Mouse (Mus musculus) heart, embryonic 11.5 days (tissue): ENCODE data around the gene Klhl10. TPM values are rescaled to one million over a fixed set of nuclear protein-coding genes. Genes with fewer than 3 reads are reported as not detected.
A peak's percentile ranks its signal among the peaks of the same experiment; 100 is the strongest.

Source experiments
- ATAC-seq: fragments of 200-750 bp; cut with Nextera tagmentation; replicated peaks from 2 replicates; pipeline ENCODE4 v1.8.0; 2017; ENCODE audit warnings: moderate library complexity; ENCODE audit not compliant: insufficient number of reproducible peaks, low FRiP score, low TSS enrichment
- H3K27ac ChIP-seq: fragments of 300-500 bp; sonication (generic); 2 replicates; pipeline ENCODE4 v1.5.1; 2014; ENCODE audit warnings: mild to moderate bottlenecking, low read depth, low read length
- H3K27me3 ChIP-seq: fragments of 300-500 bp; sonication (generic); 2 replicates; pipeline ENCODE4 v1.6.1; 2014; ENCODE audit warnings: mild to moderate bottlenecking, low read length, mixed read lengths; ENCODE audit not compliant: control insufficient read depth, insufficient read depth
- H3K36me3 ChIP-seq: fragments of 300-500 bp; sonication (generic); 2 replicates; pipeline ENCODE4 v1.6.1; 2014; ENCODE audit warnings: mild to moderate bottlenecking, low read length, moderate library complexity, mixed read lengths; ENCODE audit not compliant: control insufficient read depth, insufficient read depth
- H3K4me1 ChIP-seq: fragments of 300-500 bp; sonication (generic); 2 replicates; pipeline ENCODE4 v1.6.1; 2014; ENCODE audit warnings: low read length; ENCODE audit not compliant: control insufficient read depth, insufficient read depth
- H3K4me2 ChIP-seq: fragments of 300-500 bp; sonication (generic); 2 replicates; pipeline ENCODE4 v1.6.1; 2014; ENCODE audit warnings: mild to moderate bottlenecking, moderate library complexity
- H3K4me3 ChIP-seq: fragments of 300-500 bp; sonication (generic); 2 replicates; pipeline ENCODE4 v1.5.1; 2014; ENCODE audit warnings: low read depth, low read length
- H3K9ac ChIP-seq: fragments of 300-500 bp; sonication (generic); 2 replicates; pipeline ENCODE4 v1.6.1; 2014; ENCODE audit warnings: mild to moderate bottlenecking, low read depth, low read length, moderate library complexity
- H3K9me3 ChIP-seq: fragments of 300-500 bp; sonication (generic); replicated peaks from 2 replicates; pipeline ENCODE4 v1.6.1; 2016; ENCODE audit warnings: low read length; ENCODE audit not compliant: control insufficient read depth
- WGBS: fragments of 180-500 bp; shearing (Covaris S2); extraction: QIAGEN DNeasy Blood & Tissue Kit; methylation state at CpG from one replicate; pipeline ENCODE4 v1.1.7; 2014; ENCODE audit not compliant: insufficient replicate concordance; 5-methylcytosine and 5-hydroxymethylcytosine counted together
- polyA plus RNA-seq: library from polyadenylated mRNA; unstranded; fragments of >200 nt; fragmentation: Nextera tagmentation; extraction: Ambion mirVana; gene quantifications from 2 replicates; pipeline ENCODE4 v1.2.1, GENCODE M21; 2014

Gene Klhl10
- polyA plus RNA-seq, 1 experiment from 2014 or later, result 0.83 TPM

- under 1% methylated on average over 84 of the region's 93 CpGs for WGBS
- Histone ChIP-seq H3K27ac (peak within 1 kb of the TSS; percentile 95), H3K36me3 (peaks cover 9% of the 10 kb centered on the region), H3K27me3 (no peaks in the 10 kb centered on the region), H3K9me3 (no peaks in the 10 kb centered on the region), H3K4me2 (peak within 1 kb of the TSS; percentile 94), H3K4me1 (peaks cover 37% of the 10 kb centered on the region), H3K9ac (peak within 1 kb of the TSS; percentile 90), H3K4me3 (peak within 1 kb of the TSS; percentile 82)
- ATAC-seq, result peak; percentile 87
Measured at GRCm38 (mm10) chr11:100414021-100414913, 27.4 kb upstream of the Klhl10 start, which contains the start of gene P3h4. TSS of gene P3h4 (minus strand) at chr11:100414836.

GRCm38 (mm10) chr11:100414914-100415822 lies 26.5 kb upstream of the Klhl10 start, which contains the start of gene Fkbp10:
TSS of gene Fkbp10 (plus strand) at chr11:100415697.
- WGBS, result under 1% methylated on average over 29 of the region's 31 CpGs
- Histone ChIP-seq H3K9ac (peak within 1 kb of the TSS; percentile 90), H3K27me3 (no peaks in the 10 kb centered on the region), H3K4me1 (peaks cover 37% of the 10 kb centered on the region), H3K27ac (peak within 1 kb of the TSS; percentile 95), H3K36me3 (peaks cover 5% of the 10 kb centered on the region), H3K4me2 (peak within 1 kb of the TSS; percentile 94), H3K4me3 (peak within 1 kb of the TSS; percentile 82), H3K9me3 (no peaks in the 10 kb centered on the region)
- peak; percentile 16; the same call in 1 of the 2 replicates for ATAC-seq

DNA sequence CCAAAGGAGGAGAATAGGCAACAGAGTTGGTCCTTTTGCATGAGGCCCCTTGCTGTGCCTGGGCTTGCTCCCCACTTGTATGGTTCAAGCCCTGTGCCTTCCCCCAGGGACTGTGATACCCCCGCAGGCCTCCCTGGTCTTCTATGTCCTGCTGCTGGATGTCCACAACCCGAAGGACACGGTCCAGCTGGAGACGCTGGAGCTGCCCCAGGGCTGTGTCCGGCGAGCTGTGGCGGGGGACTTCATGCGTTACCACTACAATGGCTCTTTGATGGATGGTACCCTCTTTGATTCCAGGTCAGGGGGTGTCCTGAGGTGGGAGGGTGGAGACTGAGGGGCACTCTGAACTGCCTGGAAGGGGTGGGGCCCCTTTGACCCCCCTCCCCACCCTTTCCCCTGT lies 20.2 kb upstream of the Klhl10 start:
- ATAC-seq, result no peak
- WGBS, result 82% methylated on average over 8 of the region's 8 CpGs
- H3K4me1 ChIP-seq, result peaks cover 18% of the 10 kb centered on the region
- H3K9me3 ChIP-seq, result no peaks in the 10 kb centered on the region
- H3K27ac ChIP-seq, result no peak overlapping the region
- no peaks in the 10 kb centered on the region for H3K27me3 ChIP-seq
- no peak overlapping the region for H3K9ac ChIP-seq
- no peak overlapping the region for H3K4me3 ChIP-seq
- no peak overlapping the region for H3K4me2 ChIP-seq
- peaks cover 23% of the 10 kb centered on the region for H3K36me3 ChIP-seq

DNA sequence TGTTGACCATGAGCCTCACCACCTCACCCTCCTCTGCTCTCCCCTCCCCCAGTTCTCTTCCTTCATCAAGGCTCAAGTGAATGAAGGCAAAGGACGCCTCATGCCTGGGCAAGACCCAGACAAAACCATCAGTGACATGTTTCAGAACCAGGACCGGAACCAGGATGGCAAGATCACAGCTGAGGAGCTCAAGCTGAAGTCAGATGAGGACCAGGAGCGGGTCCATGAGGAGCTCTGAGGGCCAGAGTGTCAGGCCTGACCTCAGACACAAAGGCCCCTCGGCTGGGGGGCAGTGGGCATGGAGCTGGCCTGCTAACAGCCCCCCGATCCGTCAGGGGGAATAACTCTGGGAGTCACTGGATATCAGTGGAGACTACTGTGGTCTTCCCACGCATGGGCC lies 17.9 kb upstream of the Klhl10 start:
- Histone ChIP-seq H3K36me3 (peaks cover 21% of the 10 kb centered on the region), H3K4me1 (peaks cover 13% of the 10 kb centered on the region), H3K4me2 (no peak overlapping the region), H3K27ac (no peak overlapping the region), H3K27me3 (no peaks in the 10 kb centered on the region), H3K9ac (no peak overlapping the region), H3K4me3 (no peak overlapping the region), H3K9me3 (no peaks in the 10 kb centered on the region)
- WGBS, result 82% methylated on average over 7 of the region's 7 CpGs
- no peak for ATAC-seq

- H3K4me1 ChIP-seq, result peaks cover 16% of the 10 kb centered on the region
- H3K9me3 ChIP-seq, result no peaks in the 10 kb centered on the region
- no peak overlapping the region for H3K4me3 ChIP-seq
- H3K9ac ChIP-seq, result no peak overlapping the region; the same call in 1 of the 2 replicates
- H3K27me3 ChIP-seq, result no peaks in the 10 kb centered on the region
- no peak for ATAC-seq
- H3K36me3 ChIP-seq, result peaks cover 24% of the 10 kb centered on the region
- no peak overlapping the region for H3K4me2 ChIP-seq
- 14% methylated on average over 7 of the region's 7 CpGs for WGBS
- H3K27ac ChIP-seq, result no peak overlapping the region
Measured at GRCm38 (mm10) chr11:100425851-100426250, 15.9 kb upstream of the Klhl10 start.

DNA sequence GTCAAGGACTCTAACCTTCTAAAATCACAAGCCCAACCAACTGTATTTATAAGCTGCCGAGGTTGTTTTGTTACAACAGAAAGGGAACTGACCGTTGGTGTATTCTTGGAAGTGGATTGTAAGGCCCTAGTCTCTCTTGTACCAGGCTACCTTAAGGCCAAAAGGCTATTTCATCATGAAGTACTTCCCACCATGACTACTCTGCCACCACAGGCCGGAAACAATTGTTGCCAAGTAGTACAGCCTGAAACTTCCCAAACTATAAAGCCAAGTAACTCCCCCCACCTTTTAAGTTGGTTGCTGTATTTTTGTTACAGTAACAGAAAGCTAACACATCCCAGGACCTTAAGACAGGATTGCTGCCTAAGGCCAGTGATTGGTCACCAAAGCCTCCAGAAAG lies 14.9 kb upstream of the Klhl10 start:
- Histone ChIP-seq H3K4me3 (no peak overlapping the region), H3K9ac (no peak overlapping the region), H3K27ac (no peak overlapping the region), H3K36me3 (peaks cover 16% of the 10 kb centered on the region), H3K4me1 (peaks cover 19% of the 10 kb centered on the region), H3K4me2 (no peak overlapping the region), H3K9me3 (no peaks in the 10 kb centered on the region), H3K27me3 (no peaks in the 10 kb centered on the region)
- WGBS, result 78% methylated on average over 3 of the region's 3 CpGs
- no peak for ATAC-seq

GRCm38 (mm10) chr11:100428612-100429199 lies 13.0 kb upstream of the Klhl10 start:
- ATAC-seq, result no peak
- no peak overlapping the region for H3K9ac ChIP-seq
- peaks cover 23% of the 10 kb centered on the region for H3K4me1 ChIP-seq

GRCm38 (mm10) chr11:100430052-100430451 lies 11.7 kb upstream of the Klhl10 start:
- H3K9ac ChIP-seq, result no peak overlapping the region
- no peak overlapping the region for H3K4me3 ChIP-seq
- H3K27me3 ChIP-seq, result no peaks in the 10 kb centered on the region
- peak overlapping the region; percentile 5; the same call in 1 of the 2 replicates for H3K4me2 ChIP-seq
- H3K4me1 ChIP-seq, result peaks cover 23% of the 10 kb centered on the region
- peaks cover 15% of the 10 kb centered on the region for H3K36me3 ChIP-seq
- H3K27ac ChIP-seq, result peak overlapping the region; percentile 64
- 70% methylated on average over 7 of the region's 7 CpGs for WGBS
- no peaks in the 10 kb centered on the region for H3K9me3 ChIP-seq
- ATAC-seq, result no peak

More at GRCm38 (mm10) chr11:100428612-100429199, 13.0 kb upstream of the Klhl10 start:
- Histone ChIP-seq H3K27ac (peak overlapping the region; percentile 8; the same call in 1 of the 2 replicates), H3K4me3 (no peak overlapping the region), H3K9me3 (no peaks in the 10 kb centered on the region), H3K27me3 (no peaks in the 10 kb centered on the region), H3K4me2 (no peak overlapping the region), H3K36me3 (peaks cover 18% of the 10 kb centered on the region)
- 50% methylated on average over 9 of the region's 9 CpGs for WGBS
